Mouse (Mus musculus) kidney, postnatal 0 days (tissue): ENCODE measurements at regions not wholly inside any gene's neighbourhood (a gene's known extent, or its start where the extent isn't known, plus 50 kb on each side); places are given as distances from the start of the nearest gene placed in this dataset.

Experiments
- ATAC-seq: fragments of 200-750 bp; cut with Nextera tagmentation; replicated peaks from 2 replicates; pipeline ENCODE4 v1.8.0; 2017; ENCODE audit warnings: low read depth, moderate number of reproducible peaks, moderate TSS enrichment, moderate library complexity; ENCODE audit not compliant: low FRiP score
- DNase-seq: peaks from one replicate; pipeline ENCODE4 v3.0.0-alpha.2; 2016; ENCODE audit warnings: low spot score
- H3K27ac ChIP-seq: fragments of 300-500 bp; sonication (generic); 2 replicates; pipeline ENCODE4 v1.5.1; 2014; ENCODE audit warnings: mild to moderate bottlenecking
- H3K27me3 ChIP-seq: fragments of 300-500 bp; sonication (generic); 2 replicates; pipeline ENCODE4 v1.6.1; 2014; ENCODE audit warnings: low read length, mixed read lengths; ENCODE audit not compliant: insufficient read depth
- H3K36me3 ChIP-seq: fragments of 300-500 bp; sonication (generic); 2 replicates; pipeline ENCODE4 v1.6.1; 2014; ENCODE audit warnings: low read length, mixed read lengths; ENCODE audit not compliant: insufficient read depth
- H3K4me1 ChIP-seq: fragments of 300-500 bp; sonication (generic); replicated peaks from 2 replicates; pipeline ENCODE4 v1.6.1; 2014; ENCODE audit warnings: antibody characterized with exemption, low read length, mixed read lengths; ENCODE audit not compliant: insufficient read depth
- H3K4me2 ChIP-seq: fragments of 300-500 bp; sonication (generic); 2 replicates; pipeline ENCODE4 v1.6.1; 2014; ENCODE audit warnings: mild to moderate bottlenecking, low read length, moderate library complexity, mixed read lengths
- H3K4me3 ChIP-seq: fragments of 300-500 bp; sonication (generic); replicated peaks from 2 replicates; pipeline ENCODE4 v1.5.1; 2014; ENCODE audit warnings: low read depth, low read length
- H3K9ac ChIP-seq: fragments of 300-500 bp; sonication (generic); 2 replicates; pipeline ENCODE4 v1.6.1; 2014; ENCODE audit warnings: low read depth, low read length
- H3K9me3 ChIP-seq: fragments of 300-500 bp; sonication (generic); replicated peaks from 2 replicates; pipeline ENCODE4 v1.6.1; 2016; ENCODE audit warnings: low read length, inconsistent platforms, mixed read lengths
- CTCF ChIP-seq: IDR thresholded peaks from 2 replicates; pipeline ENCODE4 v1.5.1; 2016; ENCODE audit warnings: antibody characterized with exemption, low read depth, mild to moderate bottlenecking, moderate library complexity
- WGBS: fragments of 180-500 bp; shearing (Covaris S2); extraction: QIAGEN DNeasy Blood & Tissue Kit; methylation state at CpG from one replicate; pipeline ENCODE4 v1.1.7; 2014; 5-methylcytosine and 5-hydroxymethylcytosine counted together

DNA sequence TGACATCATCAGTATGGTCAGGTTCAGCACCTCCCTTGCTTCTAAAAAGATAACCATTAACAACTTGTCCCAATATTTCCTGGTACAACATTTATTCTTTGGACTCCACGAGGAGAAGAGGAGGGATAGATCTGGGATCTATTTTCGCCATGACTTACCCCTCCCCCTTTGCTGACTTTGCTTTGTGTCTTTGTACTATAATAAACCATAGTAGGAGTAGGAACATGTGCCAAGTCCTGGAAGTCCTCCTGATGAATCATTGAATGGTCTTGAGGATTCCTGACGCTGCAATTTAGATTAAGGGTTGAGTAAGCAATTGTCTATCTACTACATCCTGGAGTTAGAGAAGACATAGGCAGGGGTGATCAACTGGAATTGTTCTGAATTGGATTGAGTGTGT lies 71.2 kb downstream of the Rbm11 start:
- H3K4me3 ChIP-seq: no peak overlapping the region
- no peaks in the 10 kb centered on the region for H3K9me3 ChIP-seq
- H3K4me2 ChIP-seq: no peak overlapping the region
- WGBS: 75% methylated on average over 3 of the region's 3 CpGs
- no peak overlapping the region for H3K9ac ChIP-seq
- H3K36me3 ChIP-seq: no peaks in the 10 kb centered on the region
- ATAC-seq (no peak), DNase-seq (no peak)
- TF ChIP-seq CTCF: no peak
- no peaks in the 10 kb centered on the region for H3K27me3 ChIP-seq
- H3K4me1 ChIP-seq: no peaks in the 10 kb centered on the region
- no peak overlapping the region for H3K27ac ChIP-seq

DNA sequence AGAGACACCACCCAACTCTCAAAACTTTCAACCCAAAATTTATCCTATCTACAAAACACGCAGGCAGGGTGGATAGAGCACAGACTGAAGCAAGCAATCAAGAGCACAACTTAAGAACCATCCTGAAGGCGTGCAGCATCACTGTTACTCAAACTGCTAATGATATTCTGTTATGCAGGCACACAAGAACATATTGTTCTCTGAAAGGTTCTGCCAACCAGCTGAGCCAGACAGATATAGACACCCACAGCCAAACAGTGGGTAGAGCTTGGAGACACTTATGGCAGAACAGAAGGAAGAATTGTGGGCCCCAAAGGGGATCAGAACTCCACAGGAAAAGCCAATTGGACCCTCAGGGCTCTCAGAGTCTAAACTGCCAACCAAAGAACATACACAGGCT lies 74.9 kb downstream of the Rbm11 start:
- Histone ChIP-seq H3K4me2 (no peak overlapping the region), H3K27ac (no peak overlapping the region), H3K4me3 (no peak overlapping the region), H3K4me1 (no peaks in the 10 kb centered on the region), H3K27me3 (no peaks in the 10 kb centered on the region), H3K36me3 (no peaks in the 10 kb centered on the region), H3K9ac (no peak overlapping the region), H3K9me3 (no peaks in the 10 kb centered on the region)
- no peak for DNase-seq
- TF ChIP-seq CTCF: no peak
- 99% methylated on average over 2 of the region's 2 CpGs for WGBS
- ATAC-seq: no peak

GRCm38 (mm10) chr16:75672112-75672511 lies 79.5 kb downstream of the Rbm11 start:
- 61% methylated on average over 1 of the region's 1 CpGs for WGBS
- DNase-seq: no peak

DNA sequence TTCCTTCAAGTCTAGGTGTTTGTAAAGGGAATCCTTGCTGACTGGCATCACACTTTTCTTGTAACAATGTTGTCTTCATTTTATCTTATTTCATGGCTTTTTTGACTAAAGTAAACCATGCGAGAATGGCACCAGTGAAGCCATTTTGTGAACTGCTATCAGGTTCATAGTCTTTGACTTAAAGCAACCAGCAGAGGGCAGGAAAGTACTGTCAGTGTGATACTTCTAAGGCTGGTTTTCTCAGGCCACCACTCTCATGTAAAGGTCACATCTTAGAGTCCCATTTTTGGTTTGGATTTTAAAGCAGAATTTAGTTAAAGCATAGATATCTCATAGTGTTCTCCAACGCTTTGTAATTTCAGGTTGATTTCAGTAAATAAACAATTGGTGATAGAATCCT lies 83.2 kb downstream of the Rbm11 start:
- WGBS: 58% methylated on average over 2 of the region's 2 CpGs
- Histone ChIP-seq H3K36me3 (no peaks in the 10 kb centered on the region), H3K4me2 (no peak overlapping the region), H3K27me3 (no peaks in the 10 kb centered on the region), H3K27ac (no peak overlapping the region), H3K4me1 (no peaks in the 10 kb centered on the region), H3K4me3 (no peak overlapping the region), H3K9me3 (no peaks in the 10 kb centered on the region), H3K9ac (no peak overlapping the region)
- peak; percentile 82 for TF ChIP-seq CTCF
- ATAC-seq (0 out of 2 replicates have a peak, but pooled peaks have one; percentile 54), DNase-seq (peak; percentile 86)

More at GRCm38 (mm10) chr16:75672112-75672511, 79.5 kb downstream of the Rbm11 start:
- Histone ChIP-seq H3K27ac (no peak overlapping the region), H3K4me1 (no peaks in the 10 kb centered on the region), H3K9me3 (no peaks in the 10 kb centered on the region), H3K4me3 (no peak overlapping the region), H3K27me3 (no peaks in the 10 kb centered on the region), H3K9ac (no peak overlapping the region), H3K36me3 (no peaks in the 10 kb centered on the region), H3K4me2 (no peak overlapping the region)
- no peak for TF ChIP-seq CTCF
- ATAC-seq: no peak

DNA sequence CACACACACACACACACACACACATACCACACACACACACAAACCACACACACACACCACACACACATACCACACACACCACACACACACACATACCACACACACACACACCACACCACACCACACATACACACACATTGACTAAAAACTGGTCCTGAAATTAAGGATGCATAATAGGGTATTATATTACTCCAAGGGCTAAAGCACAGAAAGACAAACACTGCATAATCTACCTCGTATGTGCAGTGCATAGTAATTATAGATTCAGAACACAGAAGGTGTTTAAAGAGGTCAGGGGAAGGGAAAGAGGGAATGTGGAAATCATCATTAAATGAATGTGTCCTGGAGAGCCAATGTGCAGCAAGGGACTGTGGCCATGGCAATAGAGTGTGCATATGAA lies 84.5 kb downstream of the Rbm11 start:
- Histone ChIP-seq H3K9me3 (no peaks in the 10 kb centered on the region), H3K4me1 (no peaks in the 10 kb centered on the region), H3K27me3 (no peaks in the 10 kb centered on the region), H3K4me3 (no peak overlapping the region), H3K36me3 (no peaks in the 10 kb centered on the region), H3K9ac (no peak overlapping the region), H3K27ac (no peak overlapping the region), H3K4me2 (no peak overlapping the region)
- no peak for TF ChIP-seq CTCF
- ATAC-seq: no peak
- DNase-seq: no peak
- 32% methylated on average over 1 of the region's 1 CpGs for WGBS
